Mouse (Mus musculus) hematopoietic stem cell, adult 5-6 weeks (primary cell): ENCODE data around the gene Inpp5f. TPM values are rescaled to one million over a fixed set of nuclear protein-coding genes. Genes with fewer than 3 reads are reported as not detected.
A peak's percentile ranks its signal among the peaks of the same experiment; 100 is the strongest.

Source experiments
- ATAC-seq, 2 experiments: fragments of 125-278 bp in 1 of 2; replicated peaks in 1 of 2; 2 replicates each; pipeline ENCODE4 v1.8.0; 2016 to 2017; ENCODE audit warnings: inconsistent platforms in 2 of 2, mild to moderate bottlenecking in 2 of 2, moderate number of reproducible peaks in 2 of 2, low read depth in 1 of 2, moderate TSS enrichment in 1 of 2; ENCODE audit not compliant: low FRiP score in 2 of 2, poor library complexity in 2 of 2, severe bottlenecking in 2 of 2, insufficient read depth in 1 of 2, low TSS enrichment in 1 of 2
- total RNA-seq: library from RNA; stranded (forward); fragments of 172-1452, 232-1000 nt; gene quantifications from 2 replicates; pipeline ENCODE4 v1.2.3, GENCODE M21; 2017

Inpp5f gene
- total RNA-seq, 1 experiment from 2014 or later = 15.2 TPM

DNA sequence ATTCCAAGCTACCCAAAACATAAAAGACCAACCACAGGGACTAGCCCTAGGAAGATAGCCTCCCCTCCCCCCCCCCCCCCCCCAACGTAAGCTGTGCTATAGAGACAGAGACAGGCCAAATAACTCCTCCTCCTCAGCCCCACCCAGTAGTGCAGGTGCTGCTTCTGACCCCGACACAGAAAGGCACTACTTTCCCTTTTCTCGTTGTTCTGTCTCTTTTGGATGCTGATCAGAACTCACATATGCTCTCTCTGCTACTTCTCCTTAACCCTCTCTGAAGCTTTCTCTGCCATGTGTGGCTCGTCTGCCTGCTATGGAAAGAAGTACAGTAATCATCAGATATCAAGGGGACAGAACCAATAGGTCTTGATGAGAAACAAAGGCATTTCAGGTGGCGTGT lies 15.5 kb downstream of the Inpp5f start:
- no peak for ATAC-seq

DNA sequence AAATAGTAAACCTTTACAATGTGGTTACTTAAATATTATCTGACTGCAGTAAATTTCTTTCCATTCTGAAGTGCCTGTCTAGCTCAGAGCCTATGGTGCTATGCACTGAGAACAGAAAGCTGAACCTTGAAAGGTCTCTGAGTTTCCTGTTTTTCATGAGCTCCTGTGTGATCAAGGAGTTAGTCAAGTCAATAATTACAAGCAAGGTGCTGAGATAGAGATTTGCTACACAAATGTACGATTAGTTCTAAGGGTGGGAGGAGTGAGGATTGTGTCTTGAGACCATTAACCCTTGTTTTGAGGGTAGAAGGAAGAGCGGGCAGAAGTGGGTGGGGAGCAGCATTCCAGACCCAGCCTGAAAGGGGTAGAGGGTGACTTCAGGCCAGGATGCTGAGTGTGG lies 16.1 kb downstream of the Inpp5f start:
- no peak for ATAC-seq

DNA sequence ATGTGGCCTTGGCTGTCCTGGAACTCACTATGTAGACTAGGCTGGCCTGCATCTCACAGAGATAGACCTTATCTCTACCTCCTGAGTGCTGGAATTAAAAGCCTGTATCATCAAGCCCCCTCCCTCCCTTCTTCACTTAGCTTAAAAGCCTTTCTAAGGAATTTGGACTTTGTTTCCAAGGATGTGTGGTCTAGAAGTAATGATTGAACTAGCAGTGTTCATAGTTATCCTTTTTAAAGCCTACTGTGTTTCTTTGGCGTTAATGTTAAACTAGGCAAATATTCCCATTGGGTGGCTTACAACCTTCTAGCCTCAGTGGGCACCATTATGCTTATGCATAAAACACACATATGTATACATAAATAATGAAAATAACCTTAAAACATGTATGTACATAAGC lies 16.6 kb downstream of the Inpp5f start:
- ATAC-seq = no peak

DNA sequence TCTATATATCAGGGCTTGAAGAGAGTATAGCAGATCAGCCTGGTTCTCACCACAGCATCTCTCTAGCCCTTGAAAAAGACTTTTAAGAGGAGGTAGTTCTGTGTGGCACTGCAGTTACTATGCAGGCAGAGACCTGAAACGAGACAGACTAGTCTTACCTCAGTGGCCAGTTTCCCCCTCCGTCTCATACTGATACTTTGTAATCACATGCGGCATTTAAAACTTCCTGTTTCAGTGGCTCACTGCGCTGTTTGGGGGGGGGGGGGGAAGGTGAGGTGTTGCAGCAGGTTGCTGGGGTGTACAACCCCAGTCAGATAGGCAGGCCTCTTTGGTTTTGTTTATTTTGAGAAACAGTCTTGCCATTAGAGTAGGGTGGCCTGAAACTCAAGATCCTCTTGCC lies 22.0 kb downstream of the Inpp5f start:
- peak in 1 of 2 experiments; percentile 56; a peak in 2 of 4 replicates for ATAC-seq

DNA sequence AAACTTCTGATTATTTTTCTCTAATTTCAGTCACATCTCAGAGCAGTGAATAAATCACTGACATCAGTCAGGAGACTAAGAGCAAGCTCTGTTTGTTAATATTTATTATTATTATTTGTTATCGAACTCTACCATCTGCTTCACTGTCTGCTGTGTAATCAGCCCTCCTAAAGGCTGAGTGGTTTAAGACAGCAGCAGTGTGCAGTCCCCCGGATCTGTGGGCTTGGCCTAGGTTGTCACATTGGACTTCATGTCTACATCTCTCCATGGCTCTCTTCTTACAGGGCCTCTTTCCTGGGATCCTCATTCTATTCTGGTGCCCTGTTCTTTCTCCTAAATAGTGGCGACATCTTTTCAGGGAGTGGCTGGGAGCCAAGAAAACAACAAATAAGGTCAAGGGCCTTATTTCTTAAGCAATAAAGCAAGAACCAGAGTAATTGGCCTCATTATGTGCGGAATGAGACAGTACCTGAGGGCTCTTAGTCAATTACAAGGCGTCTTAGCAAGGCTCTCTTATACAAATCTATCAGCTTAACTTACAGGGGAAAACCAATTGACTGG lies 28.9 kb downstream of the Inpp5f start:
- no peak for ATAC-seq

DNA sequence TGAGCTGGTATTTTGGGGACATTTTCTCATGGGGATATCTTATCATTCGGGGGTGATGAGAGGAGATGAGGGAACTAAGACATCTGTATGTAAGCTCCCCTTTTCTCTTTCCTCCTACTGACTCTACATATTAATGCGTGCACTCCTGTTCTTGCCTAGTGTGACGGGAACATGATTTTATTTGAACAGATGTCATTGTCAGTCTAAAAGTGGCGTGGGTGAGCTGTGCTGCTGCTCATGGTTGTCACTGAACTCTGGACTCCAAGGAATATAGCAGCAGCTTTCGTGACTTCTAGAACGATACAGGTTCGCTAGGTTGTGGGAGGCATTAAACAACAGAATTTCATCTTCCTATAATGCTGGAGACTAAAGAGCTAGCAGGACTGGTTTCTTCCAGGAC lies 30.4 kb downstream of the Inpp5f start:
- ATAC-seq = no peak

- no peak for ATAC-seq
Observed at GRCm38 (mm10) chr7:128642386-128642785, 31.3 kb downstream of the Inpp5f start.

- ATAC-seq = no peak
Observed at GRCm38 (mm10) chr7:128656970-128657369, 45.8 kb downstream of the Inpp5f start.

GRCm38 (mm10) chr7:128663906-128664305 lies 52.8 kb downstream of the Inpp5f start:
- no peak for ATAC-seq

DNA sequence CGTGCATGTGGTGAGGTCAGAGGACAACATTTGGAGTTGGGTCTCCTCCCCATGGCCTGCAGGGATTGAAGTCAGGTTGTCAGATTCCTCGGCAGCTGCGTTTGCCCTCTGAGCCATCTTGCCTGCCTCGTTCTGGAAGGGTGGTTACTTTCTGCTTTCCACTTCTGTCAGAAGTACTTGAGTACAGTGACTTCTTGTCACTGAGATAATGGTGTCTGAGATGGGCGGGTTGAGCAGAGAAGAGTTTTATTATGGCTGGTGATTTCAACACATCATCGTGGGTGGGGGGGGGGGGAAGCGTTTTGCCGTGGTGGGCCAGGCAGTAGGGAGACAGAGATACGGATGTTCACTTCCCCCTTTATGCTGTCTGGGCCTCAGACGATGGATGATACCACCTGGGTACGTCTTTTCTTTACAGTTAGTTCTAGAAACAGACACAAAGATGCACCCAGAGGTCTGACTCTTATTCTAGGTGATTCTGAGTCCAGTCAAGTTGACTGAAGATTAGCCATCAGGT lies 53.8 kb downstream of the Inpp5f start:
- no peak for ATAC-seq

GRCm38 (mm10) chr7:128667788-128668187 lies 56.7 kb downstream of the Inpp5f start:
- ATAC-seq = no peak

DNA sequence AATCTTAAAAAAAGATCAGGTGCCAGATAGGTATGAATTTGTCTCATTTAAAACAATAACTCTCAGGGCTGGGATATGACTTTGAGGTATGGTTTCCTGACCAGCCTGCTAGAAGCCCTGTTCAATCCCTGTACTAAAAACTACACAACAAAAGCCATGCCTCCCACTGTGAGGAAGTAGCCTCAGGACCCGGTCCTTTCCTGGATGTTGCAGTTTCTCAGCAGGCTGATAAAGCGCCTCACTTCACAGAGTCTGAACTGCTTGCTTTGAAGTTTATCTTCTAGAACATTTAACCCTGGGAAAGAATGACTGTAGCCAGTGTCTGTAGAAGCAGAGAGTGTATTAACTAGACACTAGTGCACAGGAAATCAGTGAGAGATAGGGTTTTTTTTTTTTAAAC lies 57.7 kb downstream of the Inpp5f start:
- no peak for ATAC-seq

- no peak for ATAC-seq
Observed at GRCm38 (mm10) chr7:128671952-128672351, 60.8 kb downstream of the Inpp5f start.

GRCm38 (mm10) chr7:128672408-128673010 lies 61.4 kb downstream of the Inpp5f start:
- ATAC-seq = no peak

DNA sequence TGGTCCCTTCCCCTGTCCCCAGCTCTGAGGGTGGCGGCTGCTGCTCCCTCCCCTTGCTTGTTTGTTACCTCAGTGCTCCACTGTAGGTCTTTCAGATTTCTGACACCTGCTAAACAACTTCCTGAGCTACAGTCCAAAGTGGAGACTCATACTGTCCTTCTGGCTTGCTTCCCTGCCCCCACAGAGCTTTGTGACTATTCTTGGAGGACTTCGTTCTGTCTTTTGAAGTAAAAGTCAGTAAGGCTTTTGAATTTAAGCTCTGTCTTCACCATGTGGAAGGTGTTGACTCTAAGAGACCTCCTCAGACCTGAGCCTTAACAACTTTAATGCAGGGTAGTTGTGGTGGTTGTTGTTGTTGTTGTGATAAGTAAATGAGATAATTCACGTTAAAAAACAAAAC lies 67.4 kb downstream of the Inpp5f start:
- ATAC-seq = no peak

- ATAC-seq = peak; percentile 48 to 62; a peak in 3 of 4 replicates
Observed at GRCm38 (mm10) chr7:128687821-128688564, 76.9 kb downstream of the Inpp5f start.

DNA sequence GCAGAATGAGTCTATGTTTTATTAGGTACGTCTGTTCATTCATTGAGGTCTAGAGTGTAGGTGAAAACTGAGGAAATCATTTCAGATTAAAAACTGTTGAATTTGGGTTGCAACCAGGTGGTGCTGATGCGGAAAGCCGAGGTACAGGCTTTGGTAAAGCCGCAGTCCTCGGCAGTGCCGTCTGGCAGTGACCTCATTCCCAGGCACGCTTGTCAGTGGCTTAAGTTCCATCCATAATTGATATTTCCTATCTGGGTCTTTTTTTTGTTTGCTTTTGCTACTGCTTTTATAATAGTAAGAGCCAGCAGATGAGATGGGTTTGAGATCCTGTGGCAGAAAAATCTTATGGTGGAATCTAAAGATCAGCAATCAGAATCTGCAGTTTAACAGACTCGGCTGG lies 78.2 kb downstream of the Inpp5f start:
- ATAC-seq = no peak

- peak; percentile 63 to 68 for ATAC-seq
Observed at GRCm38 (mm10) chr7:128690070-128690469, 78.9 kb downstream of the Inpp5f start.
